Mouse (Mus musculus): ENCODE data around the gene Gabbr2. TPM values are rescaled to one million over a fixed set of nuclear protein-coding genes. Genes with fewer than 3 reads are reported as not detected.
A peak's percentile ranks its signal among the peaks of the same experiment; 100 is the strongest.

The Gabbr2 gene
- total and polyA plus RNA-seq, 3 experiments = not detected

- no peaks in the 10 kb centered on the region for H3K9me3 ChIP-seq (replicated peaks; ENCODE audit: low read length)
- H3K4me1 ChIP-seq (ENCODE audit: control insufficient read depth in 1 of 2, insufficient read depth in 2 of 2) = peaks cover 0 to 4% of the 10 kb centered on the region in 2 experiments; a peak in 1 of 4 replicates
- H3K36me3 ChIP-seq (replicated peaks in 1 of 2; ENCODE audit: control insufficient read depth in 1 of 2, insufficient read depth in 1 of 2, low read length in 1 of 2) = no peaks in the 10 kb centered on the region
- H3K27me3 ChIP-seq (replicated peaks) = no peaks in the 10 kb centered on the region
- H3K4me3 ChIP-seq (replicated peaks in 1 of 3; ENCODE audit: low read depth in 2 of 3, low read length in 2 of 3, poor library complexity in 1 of 3) = no peak overlapping the region
- H3K79me2 ChIP-seq (replicated peaks; ENCODE audit: control insufficient read depth, extremely low read depth, insufficient read depth, poor library complexity, severe bottlenecking) = no peaks in the 10 kb centered on the region
- no peak for DNase-seq (ENCODE audit: extremely low read depth)
- H3K9ac ChIP-seq (ENCODE audit: insufficient read depth, low read depth) = no peak overlapping the region
- H3K27ac ChIP-seq (ENCODE audit: insufficient read depth, low read depth) = no peak overlapping the region
- in situ Hi-C loops (cut with MboI; ENCODE audit: low pct_ligation_motif_present, low pct_unique_long_range_greater_than_20kb, low sequenced_read_pairs) = no loop called here
- dilution Hi-C loops (cut with MboI; ENCODE audit: extremely low pct_ligation_motif_present, extremely low pct_unique_long_range_greater_than_20kb, low sequenced_read_pairs) = no loop called here
- H3K4me2 ChIP-seq (ENCODE audit: insufficient read depth, low read depth, poor library complexity, severe bottlenecking) = no peak overlapping the region
- no peak for TF ChIP-seq RAD21 (IDR thresholded peaks at IDR 0.05; ENCODE audit: low read depth, low read length)
- no peak for TF ChIP-seq SIN3A (IDR thresholded peaks at IDR 0.05; ENCODE audit: low read length)
- no peak for TF ChIP-seq NRF1 (IDR thresholded peaks at IDR 0.05; ENCODE audit: low read depth, low read length)
- no peak for TF ChIP-seq ZNF384 (IDR thresholded peaks at IDR 0.05; ENCODE audit: low read depth, low read length)
- TF ChIP-seq SMC3 (IDR thresholded peaks at IDR 0.05; ENCODE audit: low read depth, low read length) = no peak
- TF ChIP-seq KAT2A (IDR thresholded peaks at IDR 0.05; ENCODE audit: insufficient replicate concordance, low read length) = no peak
- no peak for TF ChIP-seq CTCF (conservative IDR thresholded peaks at IDR 0.05 in 1 of 2, IDR thresholded peaks at IDR 0.05 in 1 of 2; ENCODE audit: low read depth in 2 of 2, low read length in 2 of 2)
- no peak for TF ChIP-seq JUN (IDR thresholded peaks at IDR 0.05; ENCODE audit: insufficient read depth, low read depth, low read length)
- no peak for TF ChIP-seq UBTF (IDR thresholded peaks at IDR 0.05; ENCODE audit: low read depth, low read length)
- TF ChIP-seq IRF4 (IDR thresholded peaks at IDR 0.05; ENCODE audit: low read depth, low read length) = no peak
- TF ChIP-seq TBP (conservative IDR thresholded peaks at IDR 0.05; ENCODE audit: low read depth, low read length) = no peak
- TF ChIP-seq HCFC1 (IDR thresholded peaks at IDR 0.05; ENCODE audit: low read depth, low read length) = no peak
- no peak for TF ChIP-seq CHD1 (IDR thresholded peaks at IDR 0.05; ENCODE audit: low read depth, low read length)
- TF ChIP-seq POLR2AphosphoS2 (IDR thresholded peaks at IDR 0.05; ENCODE audit: low read depth, low read length) = no peak
Observed at GRCm38 (mm10) chr4:46799904-46800303, 191.8 kb downstream of the Gabbr2 start.

GRCm38 (mm10) chr4:46795707-46796106, 196.0 kb downstream of the Gabbr2 start:
- no peak overlapping the region for H3K9ac ChIP-seq (ENCODE audit: insufficient read depth, low read depth)
- no peak overlapping the region for H3K4me3 ChIP-seq (replicated peaks in 1 of 3; ENCODE audit: low read depth in 2 of 3, low read length in 2 of 3, poor library complexity in 1 of 3)
- H3K27ac ChIP-seq (ENCODE audit: insufficient read depth, low read depth) = no peak overlapping the region
- no peaks in the 10 kb centered on the region for H3K27me3 ChIP-seq (replicated peaks)
- in situ Hi-C loops (cut with MboI; ENCODE audit: low pct_ligation_motif_present, low pct_unique_long_range_greater_than_20kb, low sequenced_read_pairs) (no loop called here), dilution Hi-C loops (cut with MboI; ENCODE audit: extremely low pct_ligation_motif_present, extremely low pct_unique_long_range_greater_than_20kb, low sequenced_read_pairs) (no loop called here)
- peaks cover 6 to 34% of the 10 kb centered on the region in 2 experiments for H3K4me1 ChIP-seq (ENCODE audit: control insufficient read depth in 1 of 2, insufficient read depth in 2 of 2)
- no peak for DNase-seq (ENCODE audit: extremely low read depth)
- H3K36me3 ChIP-seq (replicated peaks in 1 of 2; ENCODE audit: control insufficient read depth in 1 of 2, insufficient read depth in 1 of 2, low read length in 1 of 2) = no peaks in the 10 kb centered on the region
- no peak overlapping the region for H3K4me2 ChIP-seq (ENCODE audit: insufficient read depth, low read depth, poor library complexity, severe bottlenecking)
- no peak for TF ChIP-seq MEF2A (IDR thresholded peaks at IDR 0.05; ENCODE audit: borderline replicate concordance, low read depth, low read length)
- TF ChIP-seq SMC3 (IDR thresholded peaks at IDR 0.05; ENCODE audit: low read depth, low read length) = peak; percentile 26
- no peak for TF ChIP-seq PAX5 (IDR thresholded peaks at IDR 0.05; ENCODE audit: low read length)
- no peak for TF ChIP-seq TCF12 (IDR thresholded peaks at IDR 0.05; ENCODE audit: low read depth, low read length)
- TF ChIP-seq IRF4 (IDR thresholded peaks at IDR 0.05; ENCODE audit: low read depth, low read length) = no peak
- TF ChIP-seq KAT2A (IDR thresholded peaks at IDR 0.05; ENCODE audit: insufficient replicate concordance, low read length) = no peak
- TF ChIP-seq USF1 (IDR thresholded peaks at IDR 0.05; ENCODE audit: low read depth, low read length) = no peak
- no peak for TF ChIP-seq GABPA (IDR thresholded peaks at IDR 0.05; ENCODE audit: insufficient replicate concordance, low read depth, low read length)
- no peak for TF ChIP-seq NELFE (IDR thresholded peaks at IDR 0.05; ENCODE audit: low read depth, low read length)
- TF ChIP-seq NRF1 (IDR thresholded peaks at IDR 0.05; ENCODE audit: low read depth, low read length) = no peak
- TF ChIP-seq MAZ (IDR thresholded peaks at IDR 0.05; ENCODE audit: low read depth, low read length) = no peak
- no peak for TF ChIP-seq ZC3H11A (IDR thresholded peaks at IDR 0.05; ENCODE audit: low read depth, low read length)
- TF ChIP-seq POLR2AphosphoS2 (IDR thresholded peaks at IDR 0.05; ENCODE audit: low read depth, low read length) = no peak
- TF ChIP-seq MXI1 (IDR thresholded peaks at IDR 0.05; ENCODE audit: low read depth, low read length) = no peak
- peak in 1 of 2 experiments; percentile 32; a peak in 2 of 4 replicates for TF ChIP-seq CTCF (conservative IDR thresholded peaks at IDR 0.05 in 1 of 2, IDR thresholded peaks at IDR 0.05 in 1 of 2; ENCODE audit: low read depth in 2 of 2, low read length in 2 of 2)
- no peak for TF ChIP-seq ZKSCAN1 (IDR thresholded peaks at IDR 0.05; ENCODE audit: borderline replicate concordance, low read depth, low read length)
- TF ChIP-seq USF2 (conservative IDR thresholded peaks at IDR 0.05; ENCODE audit: low read depth, low read length) = no peak
- no peaks in the 10 kb centered on the region for H3K9me3 ChIP-seq (replicated peaks; ENCODE audit: low read length)
- H3K79me2 ChIP-seq (replicated peaks; ENCODE audit: control insufficient read depth, extremely low read depth, insufficient read depth, poor library complexity, severe bottlenecking) = no peaks in the 10 kb centered on the region
